Comparison of ENCODE assay signal across 17 mouse cellular contexts in genomic region chr9:44313476-44314256, GRCm38 (mm10). TPM values are rescaled to one million over a fixed set of nuclear protein-coding genes. Genes with fewer than 3 reads are reported as not detected.
A peak's percentile ranks its signal among the peaks of the same experiment; 100 is the strongest.
DNase-seq lines count a peak whose midpoint lies in the region; ATAC-seq and TF ChIP-seq lines count a peak whose summit lies in the region.
"Had no signal": no experiment of that assay in that cellular context is flagged by ENCODE, and none has a peak within 500 bp of the region (broad histone marks: within the 10 kb centered on the region; RNA-seq: fewer than 3 reads in every experiment).

No protein-coding gene starts in this region.

- H3K4me1 ChIP-seq in midbrain, postnatal 0 days (ENCODE audit: insufficient read depth, low read length), result peaks cover 13% of the 10 kb centered on the region; the same call in 1 of the 2 replicates
- H3K4me1 ChIP-seq in midbrain, embryonic 10.5 days, result peaks cover 52% of the 10 kb centered on the region
- peaks cover 32% of the 10 kb centered on the region for H3K4me1 ChIP-seq in limb, embryonic 10.5 days

- no peak overlapping the region for H3K27ac ChIP-seq in midbrain, postnatal 0 days (ENCODE audit: low read depth, low read length)
- no peak overlapping the region for H3K27ac ChIP-seq in midbrain, embryonic 10.5 days (replicated peaks)
- peak overlapping the region; percentile 88 for H3K27ac ChIP-seq in layer of hippocampus, adult 2 months
- no peak overlapping the region for H3K27ac ChIP-seq in limb, embryonic 10.5 days
- H3K27ac ChIP-seq: forebrain, embryonic 15.5 days; limb, embryonic 12.5 days; lung, embryonic 15.5 days; stomach, embryonic 15.5 days had no signal

- no peak overlapping the region for H3K4me2 ChIP-seq in midbrain, postnatal 0 days (ENCODE audit: low read depth, low read length, poor library complexity, severe bottlenecking)
- H3K4me2 ChIP-seq: forebrain, embryonic 15.5 days; heart, embryonic 12.5 days; limb, embryonic 12.5 days; lung, embryonic 15.5 days; stomach, embryonic 15.5 days had no signal

- no peaks in the 10 kb centered on the region for H3K9me3 ChIP-seq in midbrain, postnatal 0 days (ENCODE audit: low read length)
- no peaks in the 10 kb centered on the region for H3K9me3 ChIP-seq in midbrain, embryonic 10.5 days (replicated peaks)
- no peaks in the 10 kb centered on the region for H3K9me3 ChIP-seq in limb, embryonic 10.5 days (replicated peaks)
- H3K9me3 ChIP-seq: forebrain, embryonic 15.5 days; heart, embryonic 12.5 days; limb, embryonic 12.5 days; lung, embryonic 15.5 days; stomach, embryonic 15.5 days had no signal

- H3K9ac ChIP-seq in midbrain, postnatal 0 days (replicated peaks; ENCODE audit: low read length, poor library complexity, severe bottlenecking), result no peak overlapping the region; the same call in 1 of the 2 replicates
- H3K9ac ChIP-seq: forebrain, embryonic 15.5 days; heart, embryonic 12.5 days; limb, embryonic 12.5 days; lung, embryonic 15.5 days; stomach, embryonic 15.5 days had no signal

- peaks cover 46% of the 10 kb centered on the region for H3K36me3 ChIP-seq in midbrain, postnatal 0 days (ENCODE audit: insufficient read depth, low read length)
- peaks cover 59% of the 10 kb centered on the region for H3K36me3 ChIP-seq in midbrain, embryonic 10.5 days
- H3K36me3 ChIP-seq in limb, embryonic 10.5 days, result peaks cover 51% of the 10 kb centered on the region

- H3K27me3 ChIP-seq in midbrain, postnatal 0 days (ENCODE audit: insufficient read depth, low read length), result no peaks in the 10 kb centered on the region
- H3K27me3 ChIP-seq in midbrain, embryonic 10.5 days (ENCODE audit: low read depth, poor library complexity, severe bottlenecking), result peaks cover 41% of the 10 kb centered on the region
- H3K27me3 ChIP-seq in limb, embryonic 10.5 days (ENCODE audit: low read depth, poor library complexity, severe bottlenecking), result peaks cover 24% of the 10 kb centered on the region
- H3K27me3 ChIP-seq: forebrain, embryonic 15.5 days; heart, embryonic 12.5 days; lung, embryonic 15.5 days; Patski; stomach, embryonic 15.5 days had no signal

- TF ChIP-seq CTCF in midbrain, postnatal 0 days (IDR thresholded peaks at IDR 0.05), result no peak
- TF ChIP-seq CTCF in layer of hippocampus, adult 2 months (conservative IDR thresholded peaks at IDR 0.05), result no peak

- no peak overlapping the region for H3K4me3 ChIP-seq in midbrain, postnatal 0 days (ENCODE audit: low read depth, low read length)
- no peak overlapping the region for H3K4me3 ChIP-seq in midbrain, embryonic 10.5 days
- peak overlapping the region; percentile 32 for H3K4me3 ChIP-seq in layer of hippocampus, adult 2 months
- no peak overlapping the region for H3K4me3 ChIP-seq in limb, embryonic 10.5 days
- H3K4me3 ChIP-seq: forebrain, embryonic 15.5 days; heart, embryonic 12.5 days; limb, embryonic 12.5 days; lung, embryonic 15.5 days; stomach, embryonic 15.5 days had no signal

- WGBS in midbrain, postnatal 0 days, result 68% methylated on average over 19 of the region's 19 CpGs
- 72% methylated on average over 19 of the region's 19 CpGs for WGBS in midbrain, embryonic 10.5 days
- 77% methylated on average over 19 of the region's 19 CpGs for WGBS in limb, embryonic 10.5 days

- peak; percentile 47 for DNase-seq in midbrain, postnatal 0 days (ENCODE audit: low spot score)
- no peak for DNase-seq in midbrain, embryonic 10.5 days (ENCODE audit: low spot score)
- DNase-seq in layer of hippocampus, adult 2 months (ENCODE audit: low spot score in 2 of 2), result peak; percentile 86
- DNase-seq in left cerebral cortex, postnatal 14 days (ENCODE audit: low spot score in 2 of 2), result peak; percentile 87 to 88
- no peak for DNase-seq in spleen, postnatal 4 days (ENCODE audit: low spot score in 2 of 2)
- no peak for DNase-seq in limb, embryonic 10.5 days (ENCODE audit: low spot score)
- no peak for DNase-seq in testis, postnatal 10 days (ENCODE audit: low spot score)
- no peak for DNase-seq in lung, postnatal 10 days
- DNase-seq: adrenal gland, postnatal 25 days; embryo, embryonic 11 days had no signal

- intact Hi-C loops in left cerebral cortex, postnatal 14 days (cut with DNase I), result no loop called here

- ATAC-seq in midbrain, postnatal 0 days (ENCODE audit: low FRiP score), result no peak
- ATAC-seq: CD4-positive, CD25-positive, alpha-beta regulatory T cell, adult 4 months; forebrain, embryonic 15.5 days; Patski had no signal

RNA-seq across cellular contexts. Expression of gene C2cd2l, which starts 6.4 kb away (rescaled TPM):
- 48.9 and 57.1 TPM in 2 replicates for total RNA-seq in midbrain, postnatal 0 days (2014; rRNA removed)
- 22.6 and 23.6 TPM in 2 replicates for polyA plus RNA-seq in midbrain, postnatal 0 days (2015; fragmentation: Nextera tagmentation; extraction: Ambion mirVana)
- 8.6 and 10.8 TPM in 2 replicates for polyA plus RNA-seq in midbrain, embryonic 10.5 days (2016; fragmentation: Nextera tagmentation; extraction: Ambion mirVana)
- total RNA-seq in layer of hippocampus, adult 2 months (2021), result 100 to 1,000 TPM; 186 to 206 TPM
- 100 to 1,000 TPM; 177 to 213 TPM for total RNA-seq in left cerebral cortex, postnatal 14 days (2021)
- 6.9 and 9.9 TPM in 2 replicates for polyA plus RNA-seq in limb, embryonic 10.5 days (2016; fragmentation: Nextera tagmentation; extraction: Ambion mirVana)

RNA-seq across cellular contexts. Expression of gene Hinfp, which starts 8.2 kb away (rescaled TPM):
- total RNA-seq in midbrain, postnatal 0 days (2014; rRNA removed), result 21.8 and 25.3 TPM in 2 replicates
- 15.2 and 15.4 TPM in 2 replicates for polyA plus RNA-seq in midbrain, postnatal 0 days (2015; fragmentation: Nextera tagmentation; extraction: Ambion mirVana)
- 29.4 and 35.8 TPM in 2 replicates for polyA plus RNA-seq in midbrain, embryonic 10.5 days (2016; fragmentation: Nextera tagmentation; extraction: Ambion mirVana)
- total RNA-seq in layer of hippocampus, adult 2 months (2021), result 10 to 100 TPM; 26.0 to 36.9 TPM
- total RNA-seq in left cerebral cortex, postnatal 14 days (2021), result 10 to 100 TPM; 22.6 to 27.7 TPM
- 28.2 and 30.4 TPM in 2 replicates for polyA plus RNA-seq in limb, embryonic 10.5 days (2016; fragmentation: Nextera tagmentation; extraction: Ambion mirVana)

RNA-seq across cellular contexts. Expression of gene Dpagt1, which starts 12.2 kb away (rescaled TPM):
- total RNA-seq in midbrain, postnatal 0 days (2014; rRNA removed), result 23.2 and 27.2 TPM in 2 replicates
- 33.6 and 34.1 TPM in 2 replicates for polyA plus RNA-seq in midbrain, postnatal 0 days (2015; fragmentation: Nextera tagmentation; extraction: Ambion mirVana)
- 45.6 and 47.5 TPM in 2 replicates for polyA plus RNA-seq in midbrain, embryonic 10.5 days (2016; fragmentation: Nextera tagmentation; extraction: Ambion mirVana)
- total RNA-seq in layer of hippocampus, adult 2 months (2021), result 10 to 100 TPM; 14.5 to 15.3 TPM
- total RNA-seq in left cerebral cortex, postnatal 14 days (2021), result 10 to 100 TPM; 14.8 to 14.9 TPM
- 45.3 and 46.9 TPM in 2 replicates for polyA plus RNA-seq in limb, embryonic 10.5 days (2016; fragmentation: Nextera tagmentation; extraction: Ambion mirVana)

RNA-seq across cellular contexts. Expression of gene H2afx, which starts 20.8 kb away (rescaled TPM):
- 91.7 and 145 TPM in 2 replicates for total RNA-seq in midbrain, postnatal 0 days (2014; rRNA removed)
- 112 and 119 TPM in 2 replicates for polyA plus RNA-seq in midbrain, postnatal 0 days (2015; fragmentation: Nextera tagmentation; extraction: Ambion mirVana)
- polyA plus RNA-seq in midbrain, embryonic 10.5 days (2016; fragmentation: Nextera tagmentation; extraction: Ambion mirVana), result 531 and 532 TPM in 2 replicates
- total RNA-seq in layer of hippocampus, adult 2 months (2021), result 10 to 100 TPM; 42.5 to 44.2 TPM
- total RNA-seq in left cerebral cortex, postnatal 14 days (2021), result 10 to 100 TPM; 59.8 to 66.2 TPM
- polyA plus RNA-seq in limb, embryonic 10.5 days (2016; fragmentation: Nextera tagmentation; extraction: Ambion mirVana), result 515 and 551 TPM in 2 replicates

RNA-seq across cellular contexts. Expression of gene Abcg4, which starts 25.3 kb away (rescaled TPM):
- total RNA-seq in midbrain, postnatal 0 days (2014; rRNA removed), result 60.0 and 65.8 TPM in 2 replicates
- 27.9 and 28.2 TPM in 2 replicates for polyA plus RNA-seq in midbrain, postnatal 0 days (2015; fragmentation: Nextera tagmentation; extraction: Ambion mirVana)
- 6.4 and 8.6 TPM in 2 replicates for polyA plus RNA-seq in midbrain, embryonic 10.5 days (2016; fragmentation: Nextera tagmentation; extraction: Ambion mirVana)
- total RNA-seq in layer of hippocampus, adult 2 months (2021), result 10 to 100 TPM; 67.9 to 71.4 TPM
- total RNA-seq in left cerebral cortex, postnatal 14 days (2021), result 10 to 100 TPM; 62.2 to 67.9 TPM
- polyA plus RNA-seq in limb, embryonic 10.5 days (2016; fragmentation: Nextera tagmentation; extraction: Ambion mirVana), result 1.9 and 4.6 TPM in 2 replicates
- polyA plus RNA-seq: CD4-positive, CD25-positive, alpha-beta regulatory T cell, adult 4 months had no signal

Comparison
In these comparisons a context has a peak if more than half of its experiments do, and no peak if none do; other contexts are left out.
1. DNase-seq: peak in midbrain, postnatal 0 days (single experiment), layer of hippocampus, adult 2 months (2 of 2) and left cerebral cortex, postnatal 14 days (2 of 2); none in midbrain, embryonic 10.5 days (single experiment), spleen, postnatal 4 days (0 of 2), limb, embryonic 10.5 days (single experiment), testis, postnatal 10 days (single experiment) and lung, postnatal 10 days (single experiment).